Mouse (Mus musculus) hindbrain, embryonic 12.5 days (tissue): ENCODE results near the gene Aldh2. TPM values are rescaled to one million over a fixed set of nuclear protein-coding genes. Genes with fewer than 3 reads are reported as not detected.
"Not testable (repeated sequence)": the region's sequence is repeated elsewhere in the genome, so short reads cannot be mapped to it uniquely, and the experiment has no call there.

Experiments
- ATAC-seq: fragments of 200-750 bp; cut with Nextera tagmentation; 2 replicates; pipeline ENCODE4 v1.8.0; 2017; ENCODE audit warnings: moderate TSS enrichment; ENCODE audit not compliant: low FRiP score
- H3K27ac ChIP-seq: fragments of 300-500 bp; sonication (generic); 2 replicates; pipeline ENCODE4 v1.5.1; 2016; ENCODE audit warnings: mild to moderate bottlenecking
- H3K27me3 ChIP-seq: fragments of 300-500 bp; sonication (generic); 2 replicates; pipeline ENCODE4 v1.6.1; 2016; ENCODE audit warnings: mild to moderate bottlenecking
- H3K36me3 ChIP-seq: fragments of 300-500 bp; sonication (generic); 2 replicates; pipeline ENCODE4 v1.6.1; 2016; ENCODE audit warnings: mild to moderate bottlenecking
- H3K4me1 ChIP-seq: fragments of 300-500 bp; sonication (generic); 2 replicates; pipeline ENCODE4 v1.6.1; 2016
- H3K4me2 ChIP-seq: fragments of 300-500 bp; sonication (generic); replicated peaks from 2 replicates; pipeline ENCODE4 v1.6.1; 2016; ENCODE audit warnings: mild to moderate bottlenecking
- H3K4me3 ChIP-seq: fragments of 300-500 bp; sonication (generic); 2 replicates; pipeline ENCODE4 v1.5.1; 2016; ENCODE audit warnings: mild to moderate bottlenecking
- H3K9ac ChIP-seq: fragments of 300-500 bp; sonication (generic); 2 replicates; pipeline ENCODE4 v1.6.1; 2016; ENCODE audit warnings: mild to moderate bottlenecking, moderate library complexity
- H3K9me3 ChIP-seq: fragments of 300-500 bp; sonication (generic); replicated peaks from 2 replicates; pipeline ENCODE4 v1.6.1; 2016; ENCODE audit warnings: mild to moderate bottlenecking
- WGBS: fragments of 180-500 bp; shearing (Covaris S2); methylation state at CpG from one replicate; pipeline ENCODE4 v1.1.7; 2016; 5-methylcytosine and 5-hydroxymethylcytosine counted together
- polyA plus RNA-seq: library from polyadenylated mRNA; unstranded; fragments of >200 nt; fragmentation: Nextera tagmentation; extraction: Ambion mirVana; gene quantifications from 2 replicates; pipeline ENCODE4 v1.2.1, GENCODE M21; 2016

Gene Aldh2
- polyA plus RNA-seq, 1 experiment from 2014 or later, result 133 TPM

DNA sequence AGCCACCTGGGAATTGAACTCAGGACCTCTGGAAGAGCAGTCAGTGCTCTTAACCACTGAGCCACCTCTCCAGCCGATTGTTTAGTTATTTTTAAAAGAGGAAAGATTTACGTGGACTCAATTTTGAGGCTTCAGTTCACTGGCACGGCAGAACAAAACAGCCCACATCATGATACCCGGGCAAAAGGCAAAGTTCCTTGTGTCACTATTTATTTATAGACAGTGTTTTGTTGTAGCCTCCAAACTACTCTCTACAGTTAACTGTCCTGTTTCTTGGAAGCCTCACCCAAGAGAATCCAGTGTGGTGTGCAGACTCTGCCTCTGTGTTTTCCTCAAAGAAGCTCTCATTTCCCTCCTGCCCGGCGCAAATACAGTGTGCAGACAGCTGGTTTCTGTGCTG is 18.4 kb upstream of the Aldh2 start:
- WGBS, result 89% methylated on average over 6 of the region's 6 CpGs
- no peak overlapping the region for H3K4me2 ChIP-seq
- no peak overlapping the region for H3K9ac ChIP-seq
- H3K36me3 ChIP-seq, result no peaks in the 10 kb centered on the region
- H3K27me3 ChIP-seq, result no peaks in the 10 kb centered on the region
- no peaks in the 10 kb centered on the region for H3K9me3 ChIP-seq
- ATAC-seq, result no peak
- H3K27ac ChIP-seq, result no peak overlapping the region
- no peak overlapping the region for H3K4me3 ChIP-seq
- H3K4me1 ChIP-seq, result no peaks in the 10 kb centered on the region

DNA sequence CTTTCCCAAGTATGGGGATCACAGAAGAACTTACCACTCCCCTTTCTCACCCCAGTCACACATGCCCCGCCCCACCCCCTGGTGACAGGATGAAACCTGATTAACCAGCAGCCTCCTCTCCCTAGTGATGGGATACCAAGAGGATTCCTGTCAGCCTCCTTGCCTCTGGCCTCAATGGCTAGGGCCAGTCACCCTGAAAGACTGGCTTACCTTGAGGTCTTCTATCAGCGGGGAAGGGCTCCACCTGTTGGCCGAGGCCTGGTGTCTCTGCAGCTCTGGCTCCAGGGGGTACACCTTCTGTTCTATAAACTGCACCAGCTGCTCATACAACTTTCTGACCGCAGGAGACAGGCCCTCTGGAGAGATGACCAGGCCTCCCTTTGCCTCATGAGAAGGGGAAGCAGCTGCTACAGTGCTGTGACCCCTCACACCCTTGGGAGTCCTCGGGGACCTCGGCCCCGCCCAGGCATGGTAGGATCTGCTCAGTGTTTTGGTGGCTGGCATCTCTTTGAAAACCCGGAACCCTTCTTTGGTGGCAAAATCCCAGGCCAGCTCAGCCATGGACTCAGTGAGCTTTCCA is 16.0 kb upstream of the Aldh2 start:
- not testable (repeated sequence) for H3K9ac ChIP-seq, H3K9me3 ChIP-seq, H3K27ac ChIP-seq, H3K4me1 ChIP-seq, H3K36me3 ChIP-seq, H3K4me2 ChIP-seq, H3K27me3 ChIP-seq, ATAC-seq, H3K4me3 ChIP-seq
- WGBS, result 60% methylated on average over 7 of the region's 8 CpGs

DNA sequence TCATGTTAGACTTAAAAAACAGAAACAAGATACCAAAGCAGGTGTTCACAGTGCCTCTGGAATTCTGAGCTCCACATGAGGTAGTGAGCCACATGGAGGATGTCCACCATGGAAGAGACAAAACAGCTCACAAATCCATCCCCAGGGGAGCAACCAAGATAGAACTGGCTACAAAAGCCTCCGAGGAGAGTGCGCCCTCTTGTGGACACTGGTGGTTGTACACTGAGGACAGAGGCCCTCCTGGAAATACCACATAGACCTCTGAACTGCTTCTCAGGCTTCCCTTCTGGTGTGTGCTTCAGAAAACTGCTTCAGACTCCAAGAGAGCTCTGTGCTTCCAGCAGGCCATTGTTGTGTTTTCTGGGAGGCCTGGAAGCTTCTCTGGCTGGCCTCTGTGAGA is 12.5 kb upstream of the Aldh2 start:
- no peak overlapping the region for H3K4me2 ChIP-seq
- H3K9me3 ChIP-seq, result no peaks in the 10 kb centered on the region
- WGBS, result 0% methylated on average over 2 of the region's 2 CpGs
- no peak overlapping the region for H3K27ac ChIP-seq
- no peak overlapping the region for H3K4me3 ChIP-seq
- H3K9ac ChIP-seq, result no peak overlapping the region
- H3K4me1 ChIP-seq, result 0 out of 2 replicates have a peak, but pooled peaks cover 6% of the 10 kb centered on the region
- H3K27me3 ChIP-seq, result no peaks in the 10 kb centered on the region
- ATAC-seq, result no peak
- H3K36me3 ChIP-seq, result no peaks in the 10 kb centered on the region

DNA sequence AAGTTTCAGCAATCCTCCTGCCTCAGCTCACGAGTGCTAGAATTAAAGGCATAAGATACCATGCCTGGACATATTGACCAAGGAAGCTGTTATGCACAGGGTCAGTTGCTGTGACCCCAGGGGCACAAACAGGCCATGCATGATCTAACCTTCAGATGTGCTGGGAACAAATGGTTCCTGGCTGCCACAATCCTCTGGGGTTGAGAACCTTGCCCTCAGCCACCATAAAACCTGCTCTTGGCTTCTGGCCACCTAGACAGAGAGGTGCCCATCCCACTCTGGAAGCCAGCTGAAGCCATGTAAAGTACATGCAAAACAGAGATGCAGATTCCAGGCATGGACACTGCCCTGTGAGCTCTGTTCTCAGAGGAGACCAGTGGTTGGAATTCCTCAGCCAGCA is 10.2 kb upstream of the Aldh2 start:
- 68% methylated on average over 1 of the region's 1 CpGs for WGBS
- not testable (repeated sequence) for H3K27ac ChIP-seq, H3K36me3 ChIP-seq, H3K4me3 ChIP-seq, H3K9ac ChIP-seq, ATAC-seq, H3K4me2 ChIP-seq, H3K9me3 ChIP-seq, H3K4me1 ChIP-seq, H3K27me3 ChIP-seq

DNA sequence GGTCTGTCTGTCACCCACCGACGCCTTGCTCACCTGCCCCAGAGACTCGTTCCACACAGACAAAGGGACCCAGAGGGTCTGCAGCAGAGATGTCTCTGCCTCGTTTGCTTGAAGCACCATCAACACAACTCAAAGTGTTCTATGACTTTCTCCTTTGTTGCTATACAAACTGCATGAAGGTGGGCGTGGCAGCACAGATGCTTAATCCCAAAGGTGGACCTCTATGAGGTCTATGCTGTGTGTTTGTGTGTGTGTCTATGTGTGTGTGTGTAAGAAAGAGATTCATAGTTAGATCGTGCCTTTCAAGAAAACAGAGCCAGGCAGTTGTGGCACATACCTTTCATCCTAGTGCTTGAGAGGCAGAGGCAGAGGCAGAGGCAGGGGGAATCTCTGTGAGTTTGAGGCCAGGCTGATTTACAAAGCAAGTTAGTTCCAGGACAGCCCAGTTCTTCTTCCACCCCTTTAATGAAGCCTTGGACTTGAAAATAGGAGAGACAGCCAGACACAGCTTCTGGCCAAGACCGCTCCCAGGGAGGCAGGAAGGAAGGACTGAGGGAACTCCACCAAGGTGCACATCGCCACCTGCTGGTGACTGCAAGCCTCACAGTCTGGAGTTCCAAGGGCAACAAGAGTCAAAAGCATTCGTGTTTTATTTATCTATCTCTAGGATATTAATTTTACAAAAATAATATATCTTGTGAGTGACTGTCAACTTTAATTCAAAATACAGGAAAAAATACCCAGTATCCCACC is 8.1 kb upstream of the Aldh2 start:
- Histone ChIP-seq H3K36me3 (no peaks in the 10 kb centered on the region), H3K4me2 (no peak overlapping the region), H3K27me3 (peaks cover under 1% of the 10 kb centered on the region; the same call in 1 of the 2 replicates), H3K9me3 (no peaks in the 10 kb centered on the region), H3K4me3 (no peak overlapping the region), H3K27ac (no peak overlapping the region), H3K9ac (no peak overlapping the region), H3K4me1 (0 out of 2 replicates have a peak, but pooled peaks cover 6% of the 10 kb centered on the region)
- WGBS, result 31% methylated on average over 9 of the region's 9 CpGs
- no peak for ATAC-seq

DNA sequence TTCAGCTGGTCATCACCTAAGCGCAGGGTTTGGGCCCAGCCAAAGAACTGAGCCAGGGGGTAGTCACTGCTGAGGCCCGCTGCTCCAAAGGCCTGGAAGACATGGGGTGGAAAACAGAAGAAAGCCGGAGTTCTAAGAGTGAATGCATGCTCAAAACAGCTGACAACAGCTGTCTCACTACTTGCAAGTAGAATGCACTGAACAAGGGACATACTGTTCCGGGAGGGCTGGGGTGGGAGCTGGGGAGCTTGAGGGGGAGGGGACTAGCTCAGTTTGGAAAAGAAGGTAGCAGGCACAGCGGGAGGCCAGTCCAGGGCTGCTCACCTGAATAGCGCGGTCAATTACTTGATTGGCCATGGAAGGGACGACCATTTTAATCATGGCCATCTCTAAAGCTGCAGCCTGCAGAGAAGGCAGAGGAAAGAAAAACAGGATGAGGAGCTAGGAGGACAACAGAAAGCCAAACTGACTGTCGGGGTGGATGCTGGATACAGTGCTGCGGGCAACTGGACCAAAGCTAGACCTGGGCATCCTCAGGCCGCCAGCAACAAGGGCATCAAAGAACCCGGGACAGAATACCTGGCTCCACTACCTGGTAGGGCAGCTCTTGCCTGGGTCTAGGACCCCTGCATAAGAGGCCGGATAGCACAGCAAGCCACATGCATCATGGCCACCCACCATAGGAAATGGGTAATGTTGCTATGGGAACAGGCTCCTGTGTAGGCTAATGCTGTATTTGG is 5.4 kb upstream of the Aldh2 start:
- Histone ChIP-seq H3K9ac (no peak overlapping the region), H3K27ac (no peak overlapping the region), H3K4me2 (no peak overlapping the region), H3K27me3 (peaks cover 5% of the 10 kb centered on the region; the same call in 1 of the 2 replicates), H3K4me1 (peaks cover 10% of the 10 kb centered on the region), H3K4me3 (no peak overlapping the region), H3K9me3 (no peaks in the 10 kb centered on the region), H3K36me3 (no peaks in the 10 kb centered on the region)
- 65% methylated on average over 13 of the region's 13 CpGs for WGBS
- ATAC-seq, result no peak

DNA sequence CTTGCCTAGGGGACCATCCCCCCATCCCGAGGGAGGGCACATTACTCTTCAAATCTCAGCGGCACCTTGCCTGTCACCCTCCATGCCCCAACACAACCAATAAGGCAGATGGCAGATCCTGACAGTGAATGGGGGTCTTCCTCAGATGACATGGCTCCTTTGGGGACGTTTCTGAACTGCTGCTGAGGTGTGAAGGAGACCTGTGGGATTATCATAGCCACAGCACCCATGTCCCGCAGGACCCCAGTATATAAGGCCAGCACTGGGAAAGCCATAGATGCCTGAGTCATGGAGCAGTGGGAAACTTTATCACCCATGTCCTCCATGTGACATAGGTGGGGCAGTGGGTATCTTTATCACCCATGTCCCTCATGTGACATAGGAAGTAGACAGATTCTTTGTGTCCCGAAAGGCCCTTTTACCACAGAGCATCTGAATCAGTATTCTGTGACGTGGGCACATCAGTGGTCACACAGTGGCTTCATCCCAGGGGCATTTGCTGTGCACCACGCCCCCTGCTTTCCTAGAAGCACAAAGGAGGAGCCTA is 4.4 kb upstream of the Aldh2 start:
- Histone ChIP-seq H3K36me3 (no peaks in the 10 kb centered on the region), H3K4me2 (no peak overlapping the region), H3K27me3 (peaks cover 5% of the 10 kb centered on the region; the same call in 1 of the 2 replicates), H3K9ac (no peak overlapping the region), H3K27ac (no peak overlapping the region), H3K4me1 (peaks cover 18% of the 10 kb centered on the region), H3K9me3 (no peaks in the 10 kb centered on the region), H3K4me3 (no peak overlapping the region)
- 78% methylated on average over 7 of the region's 7 CpGs for WGBS
- no peak for ATAC-seq

DNA sequence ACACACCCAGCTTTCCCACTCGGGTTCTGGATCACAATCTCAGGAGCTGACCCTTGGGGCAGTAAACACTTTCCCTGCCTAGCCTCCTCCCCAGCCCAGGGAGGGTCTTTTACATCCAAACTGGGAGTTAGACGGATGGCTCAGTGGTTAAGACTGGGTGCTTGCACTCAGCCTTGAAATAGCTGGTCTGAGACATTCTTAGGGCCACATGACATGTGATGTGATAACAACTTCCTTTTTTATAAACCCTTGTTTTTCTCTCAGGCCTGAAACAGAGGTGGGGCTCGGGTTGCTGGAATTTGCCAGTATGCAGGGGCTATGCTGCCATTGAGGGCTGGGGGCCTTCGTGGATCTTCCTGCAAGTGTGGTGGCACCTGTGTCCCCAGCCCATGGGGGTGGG is 3.7 kb upstream of the Aldh2 start:
- H3K27me3 ChIP-seq, result peaks cover 5% of the 10 kb centered on the region; the same call in 1 of the 2 replicates
- H3K4me3 ChIP-seq, result no peak overlapping the region
- H3K9ac ChIP-seq, result no peak overlapping the region
- no peaks in the 10 kb centered on the region for H3K36me3 ChIP-seq
- ATAC-seq, result no peak
- H3K4me1 ChIP-seq, result peaks cover 21% of the 10 kb centered on the region
- H3K27ac ChIP-seq, result no peak overlapping the region
- H3K9me3 ChIP-seq, result no peaks in the 10 kb centered on the region
- WGBS, result 72% methylated on average over 4 of the region's 4 CpGs
- H3K4me2 ChIP-seq, result no peak overlapping the region

DNA sequence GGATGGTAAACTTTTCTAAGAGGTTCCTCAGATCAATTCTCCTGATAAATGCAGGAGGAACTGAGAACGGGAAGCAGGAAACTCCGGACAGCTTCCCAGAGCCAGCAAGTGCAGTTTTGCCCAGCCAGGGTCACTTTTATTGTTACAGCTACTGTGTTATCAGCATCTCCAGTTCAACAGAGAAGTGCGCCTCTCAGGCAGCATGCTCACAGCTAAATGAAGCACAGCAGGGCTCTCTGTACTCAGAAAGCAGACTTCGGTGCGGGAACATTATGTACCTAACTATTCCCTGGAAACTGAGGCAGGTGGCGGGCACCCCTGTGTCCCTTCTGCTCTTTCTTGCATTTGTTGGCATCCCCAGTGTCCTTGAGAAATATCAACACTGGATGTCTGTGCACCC is 2.6 kb upstream of the Aldh2 start:
- Histone ChIP-seq H3K9ac (no peak overlapping the region), H3K4me1 (peaks cover 19% of the 10 kb centered on the region), H3K4me3 (no peak overlapping the region), H3K27ac (no peak overlapping the region), H3K9me3 (no peaks in the 10 kb centered on the region), H3K36me3 (no peaks in the 10 kb centered on the region), H3K4me2 (no peak overlapping the region), H3K27me3 (peaks cover 5% of the 10 kb centered on the region; the same call in 1 of the 2 replicates)
- no peak for ATAC-seq
- 80% methylated on average over 6 of the region's 6 CpGs for WGBS

DNA sequence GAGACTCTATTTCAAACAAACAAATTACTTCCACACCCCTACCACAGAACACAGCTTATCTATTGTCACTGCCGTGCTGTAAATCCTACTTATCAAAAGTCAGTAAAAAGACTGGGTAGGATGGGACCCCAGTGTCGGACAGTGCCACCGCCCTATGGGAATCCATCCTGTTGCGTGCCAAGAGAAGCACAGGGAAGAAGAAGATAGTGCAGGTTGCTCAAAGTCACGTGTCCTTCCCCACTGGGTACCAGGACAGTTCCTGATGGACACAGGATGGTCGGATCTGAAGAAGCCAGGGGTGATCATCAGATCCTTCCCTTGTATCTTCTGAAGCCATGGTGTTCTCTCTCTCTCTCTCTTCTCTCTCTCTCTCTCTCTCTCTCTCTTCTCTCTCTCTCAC is 2.1 kb upstream of the Aldh2 start:
- Histone ChIP-seq H3K36me3 (no peaks in the 10 kb centered on the region), H3K9me3 (no peaks in the 10 kb centered on the region), H3K27me3 (peaks cover 5% of the 10 kb centered on the region; the same call in 1 of the 2 replicates), H3K4me3 (no peak overlapping the region), H3K9ac (no peak overlapping the region), H3K27ac (no peak overlapping the region), H3K4me1 (peaks cover 19% of the 10 kb centered on the region), H3K4me2 (no peak overlapping the region)
- ATAC-seq, result no peak
- WGBS, result 84% methylated on average over 6 of the region's 6 CpGs

DNA sequence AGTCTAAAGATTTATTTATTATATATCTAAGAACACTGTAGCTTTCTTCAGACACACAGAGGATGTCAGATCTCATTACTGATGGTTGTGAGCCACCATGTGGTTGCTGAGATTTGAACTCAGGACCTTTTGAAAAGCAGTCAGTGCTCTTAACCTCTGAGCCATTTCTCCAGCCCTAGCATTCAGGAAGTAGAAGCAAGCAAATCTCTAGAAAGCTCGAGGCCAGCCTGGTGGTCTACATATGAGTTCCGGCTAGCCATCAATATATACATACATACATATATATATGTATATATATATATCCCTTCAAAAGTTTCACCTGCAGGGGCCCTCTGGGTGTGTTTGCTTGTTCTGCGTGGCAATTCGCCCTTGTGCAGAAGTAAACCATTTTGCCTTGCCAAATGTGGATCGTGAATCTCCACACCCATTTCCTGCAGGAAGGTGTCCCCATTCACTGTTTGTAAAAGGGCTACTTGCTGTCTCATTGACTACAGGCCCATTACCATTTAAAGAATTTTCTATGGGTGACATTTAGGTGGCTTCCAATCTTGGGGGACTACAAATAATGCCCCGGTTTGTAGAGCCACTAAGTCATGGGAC is 1.2 kb upstream of the Aldh2 start:
- Histone ChIP-seq H3K9me3 (no peaks in the 10 kb centered on the region), H3K4me3 (no peak overlapping the region), H3K4me2 (peak overlapping the region; percentile 95; the same call in 1 of the 2 replicates), H3K9ac (no peak overlapping the region), H3K27ac (no peak overlapping the region), H3K4me1 (peaks cover 19% of the 10 kb centered on the region), H3K36me3 (no peaks in the 10 kb centered on the region), H3K27me3 (peaks cover 5% of the 10 kb centered on the region; the same call in 1 of the 2 replicates)
- ATAC-seq, result no peak
- WGBS, result 91% methylated on average over 6 of the region's 6 CpGs
